Mouse (Mus musculus) liver, embryonic 12.5 days (tissue): ENCODE data around the gene Ppp1r14a. TPM values are rescaled to one million over a fixed set of nuclear protein-coding genes. Genes with fewer than 3 reads are reported as not detected.

Source experiments
- ATAC-seq: fragments of 200-750 bp; cut with Nextera tagmentation; 2 replicates; pipeline ENCODE4 v1.8.0; 2017; ENCODE audit warnings: moderate number of reproducible peaks, mild to moderate bottlenecking, moderate library complexity
- H3K27ac ChIP-seq: fragments of 300-500 bp; sonication (generic); 2 replicates; pipeline ENCODE4 v1.5.1; 2016; ENCODE audit warnings: mild to moderate bottlenecking
- H3K27me3 ChIP-seq: fragments of 300-500 bp; sonication (generic); replicated peaks from 2 replicates; pipeline ENCODE4 v1.6.1; 2016; ENCODE audit warnings: mild to moderate bottlenecking, moderate library complexity
- H3K36me3 ChIP-seq: fragments of 300-500 bp; sonication (generic); 2 replicates; pipeline ENCODE4 v1.6.1; 2016; ENCODE audit warnings: mild to moderate bottlenecking, moderate library complexity
- H3K4me1 ChIP-seq: fragments of 300-500 bp; sonication (generic); 2 replicates; pipeline ENCODE4 v1.6.1; 2016
- H3K4me2 ChIP-seq: fragments of 300-500 bp; sonication (generic); 2 replicates; pipeline ENCODE4 v1.6.1; 2016; ENCODE audit warnings: mild to moderate bottlenecking, moderate library complexity
- H3K4me3 ChIP-seq: fragments of 300-500 bp; sonication (generic); 2 replicates; pipeline ENCODE4 v1.5.1; 2016; ENCODE audit warnings: mild to moderate bottlenecking, moderate library complexity
- H3K9ac ChIP-seq: fragments of 300-500 bp; sonication (generic); 2 replicates; pipeline ENCODE4 v1.6.1; 2016; ENCODE audit warnings: mild to moderate bottlenecking, moderate library complexity
- H3K9me3 ChIP-seq: fragments of 300-500 bp; sonication (generic); replicated peaks from 2 replicates; pipeline ENCODE4 v1.6.1; 2016; ENCODE audit warnings: mild to moderate bottlenecking, moderate library complexity
- WGBS: fragments of 180-500 bp; shearing (Covaris S2); methylation state at CpG from one replicate; pipeline ENCODE4 v1.1.7; 2016; ENCODE audit not compliant: insufficient replicate concordance; 5-methylcytosine and 5-hydroxymethylcytosine counted together
- polyA plus RNA-seq: library from polyadenylated mRNA; unstranded; fragments of >200 nt; fragmentation: Nextera tagmentation; extraction: Ambion mirVana; gene quantifications from 2 replicates; pipeline ENCODE4 v1.2.1, GENCODE M21; 2016

The Ppp1r14a gene
- polyA plus RNA-seq, 1 experiment from 2014 or later: 5.1 TPM

DNA sequence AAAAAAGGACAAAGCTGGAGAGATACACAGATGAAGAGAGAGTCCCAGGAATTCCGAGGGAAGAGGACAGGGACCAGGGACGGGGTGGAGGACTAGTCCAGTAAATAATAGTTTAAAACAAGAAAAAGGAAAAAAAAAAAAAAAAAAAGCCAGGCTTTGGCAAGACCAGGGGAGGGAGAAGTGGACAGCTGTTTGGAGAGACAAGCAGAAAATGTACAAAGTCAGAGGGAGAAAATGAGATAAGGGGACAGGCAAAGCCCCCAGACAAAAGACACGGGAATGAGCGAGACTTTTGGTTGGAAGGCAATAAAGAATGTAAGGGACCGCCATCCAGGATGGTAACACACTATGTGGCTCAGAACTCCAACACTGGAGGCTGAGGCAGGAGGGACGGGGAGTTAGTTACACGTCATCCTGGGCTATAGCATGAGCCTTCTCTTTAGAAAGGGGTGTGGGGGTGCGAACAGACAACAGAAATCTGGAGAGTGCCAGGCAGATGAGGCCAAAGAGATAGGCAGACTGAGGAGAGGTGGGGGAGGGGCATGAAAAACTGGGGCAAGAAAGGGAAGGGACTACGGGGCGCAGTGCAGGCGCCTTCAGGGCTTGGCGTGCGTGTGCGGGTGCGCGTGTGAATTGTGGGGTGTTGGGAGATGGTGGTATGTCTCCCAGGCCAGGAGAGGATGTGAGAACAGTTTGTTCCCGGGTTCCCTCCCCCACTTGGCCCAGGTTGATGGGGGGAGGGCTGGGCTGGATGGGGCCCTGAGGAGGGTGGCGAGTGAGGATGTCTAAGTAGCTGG lies 29.2 kb downstream of the Ppp1r14a start:
- ATAC-seq: peak; percentile 35; the same call in 1 of the 2 replicates
- peak overlapping the region; percentile 25; the same call in 1 of the 2 replicates for H3K4me3 ChIP-seq
- H3K27ac ChIP-seq: peak overlapping the region; percentile 13; the same call in 1 of the 2 replicates
- H3K27me3 ChIP-seq: peaks cover 13% of the 10 kb centered on the region; the same call in 1 of the 2 replicates
- no peaks in the 10 kb centered on the region for H3K9me3 ChIP-seq
- H3K9ac ChIP-seq: peak overlapping the region; percentile 31; the same call in 1 of the 2 replicates
- H3K4me1 ChIP-seq: peaks cover 79% of the 10 kb centered on the region
- H3K4me2 ChIP-seq: peak overlapping the region; percentile 66
- 2% methylated on average over 18 of the region's 18 CpGs for WGBS
- peaks cover 9% of the 10 kb centered on the region for H3K36me3 ChIP-seq

DNA sequence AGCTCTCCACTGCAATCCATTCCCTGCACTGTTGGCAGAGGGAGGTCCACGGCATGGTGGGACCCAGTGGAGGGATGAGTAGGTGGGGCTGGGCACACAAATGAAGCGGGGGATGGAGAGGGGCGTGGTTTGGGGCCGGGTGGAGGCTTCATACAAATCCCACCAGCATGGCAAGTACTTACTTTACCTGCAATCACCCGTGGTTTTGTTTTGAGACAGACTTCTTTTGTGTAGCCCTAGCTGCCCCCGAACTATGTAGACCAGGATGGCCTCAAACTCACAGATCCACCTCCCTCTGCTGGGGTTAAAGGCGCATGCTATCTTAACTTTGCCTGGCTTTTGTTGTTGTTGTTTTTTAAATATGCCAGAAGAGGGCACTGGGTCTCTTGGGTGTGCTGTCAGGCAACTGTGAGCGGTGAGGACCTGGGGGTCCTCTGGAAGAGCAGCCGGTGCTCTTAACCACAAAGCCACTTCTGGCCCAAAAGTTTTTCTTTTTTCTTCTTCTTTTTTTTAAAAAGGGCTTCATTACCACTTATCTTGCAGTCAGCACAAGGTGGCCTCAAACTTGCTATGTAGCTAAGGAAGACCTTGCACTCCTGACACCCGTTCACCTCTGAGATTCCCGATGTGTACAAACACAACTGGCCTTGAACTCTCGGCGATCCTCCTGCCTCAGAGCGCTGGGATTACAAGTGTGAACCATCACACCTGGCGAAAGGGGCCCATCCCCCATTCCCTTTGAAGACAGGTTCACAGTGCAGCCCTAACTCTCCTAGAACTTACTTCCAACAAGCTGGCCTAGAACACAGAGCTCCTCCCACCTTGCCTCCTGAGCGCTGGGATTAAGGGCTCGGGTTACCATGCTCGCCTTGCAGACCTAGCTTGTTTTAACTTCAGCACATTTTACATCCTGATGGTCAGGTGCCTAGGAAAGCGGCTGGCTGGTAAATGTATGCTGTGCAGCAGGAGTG lies 30.5 kb downstream of the Ppp1r14a start:
- Histone ChIP-seq H3K4me3 (peak overlapping the region; percentile 25; the same call in 1 of the 2 replicates), H3K27ac (0 out of 2 replicates have a peak overlapping the region, but pooled peaks have one; percentile 10), H3K9ac (peak overlapping the region; percentile 31; the same call in 1 of the 2 replicates)

DNA sequence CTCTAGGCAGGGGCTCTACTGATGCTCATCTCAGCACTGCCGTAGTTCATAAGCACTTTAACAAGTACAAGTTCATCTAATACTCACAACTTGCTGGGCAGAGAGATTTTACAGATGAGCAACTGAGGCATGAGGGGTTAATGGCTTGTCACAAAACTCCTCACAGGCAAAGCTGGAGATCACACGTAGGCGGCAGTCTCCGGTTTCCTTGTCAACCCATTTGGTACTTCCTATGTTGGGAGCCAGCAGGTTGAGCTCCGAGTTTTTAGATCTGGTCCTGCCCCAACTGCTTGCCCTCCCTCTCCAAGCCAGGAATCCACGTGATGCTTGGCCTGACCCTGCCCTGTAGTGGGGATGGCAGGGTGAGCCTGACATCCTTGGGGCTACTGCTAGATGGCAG lies 38.0 kb downstream of the Ppp1r14a start:
- H3K9ac ChIP-seq: no peak overlapping the region
- ATAC-seq: no peak
- 76% methylated on average over 6 of the region's 6 CpGs for WGBS
- 0 out of 2 replicates have a peak, but pooled peaks cover under 1% of the 10 kb centered on the region for H3K4me1 ChIP-seq
- no peaks in the 10 kb centered on the region for H3K27me3 ChIP-seq
- no peak overlapping the region for H3K4me2 ChIP-seq
- no peak overlapping the region for H3K27ac ChIP-seq
- H3K9me3 ChIP-seq: no peaks in the 10 kb centered on the region
- peaks cover 77% of the 10 kb centered on the region for H3K36me3 ChIP-seq
- H3K4me3 ChIP-seq: no peak overlapping the region

More for the DNA sequence above, 30.5 kb downstream of the Ppp1r14a start:
- Histone ChIP-seq H3K9me3 (no peaks in the 10 kb centered on the region), H3K36me3 (peaks cover 20% of the 10 kb centered on the region), H3K4me1 (peaks cover 67% of the 10 kb centered on the region), H3K4me2 (peak overlapping the region; percentile 66), H3K27me3 (peaks cover 13% of the 10 kb centered on the region; the same call in 1 of the 2 replicates)
- 12% methylated on average over 19 of the region's 19 CpGs for WGBS
- ATAC-seq: peak; percentile 23; the same call in 1 of the 2 replicates

DNA sequence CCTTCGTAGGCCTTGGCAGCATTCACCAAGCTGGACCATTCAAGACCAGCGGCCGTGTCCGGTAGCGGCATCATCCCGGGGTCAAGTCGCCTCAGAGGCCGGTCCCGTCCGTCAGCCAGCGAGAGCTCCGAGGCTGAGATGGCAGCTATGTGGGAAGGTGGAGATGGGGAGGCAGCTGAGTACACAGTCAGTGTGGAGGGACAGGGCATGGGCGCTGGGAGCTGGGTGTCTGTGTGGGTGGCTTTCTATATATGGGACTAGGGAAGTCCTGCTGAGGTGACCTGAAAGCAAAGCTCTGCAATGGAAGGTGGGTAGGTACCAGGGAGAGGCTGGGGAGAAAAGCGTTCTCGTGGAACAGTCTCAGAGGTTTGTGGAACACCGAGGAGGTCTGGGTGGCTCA lies 39.9 kb downstream of the Ppp1r14a start:
- Histone ChIP-seq H3K9ac (no peak overlapping the region), H3K4me2 (no peak overlapping the region), H3K36me3 (peaks cover 82% of the 10 kb centered on the region), H3K4me1 (peaks cover 5% of the 10 kb centered on the region), H3K27me3 (no peaks in the 10 kb centered on the region), H3K9me3 (no peaks in the 10 kb centered on the region), H3K27ac (no peak overlapping the region), H3K4me3 (no peak overlapping the region)
- 87% methylated on average over 16 of the region's 16 CpGs for WGBS
- ATAC-seq: no peak

DNA sequence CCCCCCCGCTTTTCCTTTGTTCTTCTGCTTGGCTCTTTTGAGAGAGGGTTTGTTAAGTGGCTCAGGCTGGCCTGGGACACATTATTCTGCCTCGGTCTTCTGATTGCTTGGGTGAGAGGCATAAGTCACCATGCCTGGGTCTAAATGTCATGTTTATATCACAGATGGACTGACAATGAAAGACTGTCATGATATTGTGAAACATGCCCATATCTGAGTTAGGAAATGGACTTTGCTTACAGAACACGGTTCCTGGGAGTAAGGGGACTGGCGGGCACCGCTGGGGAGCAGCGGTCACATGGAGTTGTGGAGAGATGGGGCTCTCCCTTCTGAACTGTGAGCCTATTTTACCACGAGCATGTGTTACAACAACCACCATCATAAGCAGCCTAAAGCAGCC lies 45.0 kb downstream of the Ppp1r14a start:
- 69% methylated on average over 6 of the region's 7 CpGs for WGBS
- H3K4me3 ChIP-seq: no peak overlapping the region
- H3K4me1 ChIP-seq: peaks cover 57% of the 10 kb centered on the region
- H3K9me3 ChIP-seq: no peaks in the 10 kb centered on the region
- peaks cover 52% of the 10 kb centered on the region for H3K36me3 ChIP-seq
- ATAC-seq: no peak
- H3K27me3 ChIP-seq: no peaks in the 10 kb centered on the region
- H3K9ac ChIP-seq: no peak overlapping the region
- H3K27ac ChIP-seq: no peak overlapping the region
- H3K4me2 ChIP-seq: no peak overlapping the region

DNA sequence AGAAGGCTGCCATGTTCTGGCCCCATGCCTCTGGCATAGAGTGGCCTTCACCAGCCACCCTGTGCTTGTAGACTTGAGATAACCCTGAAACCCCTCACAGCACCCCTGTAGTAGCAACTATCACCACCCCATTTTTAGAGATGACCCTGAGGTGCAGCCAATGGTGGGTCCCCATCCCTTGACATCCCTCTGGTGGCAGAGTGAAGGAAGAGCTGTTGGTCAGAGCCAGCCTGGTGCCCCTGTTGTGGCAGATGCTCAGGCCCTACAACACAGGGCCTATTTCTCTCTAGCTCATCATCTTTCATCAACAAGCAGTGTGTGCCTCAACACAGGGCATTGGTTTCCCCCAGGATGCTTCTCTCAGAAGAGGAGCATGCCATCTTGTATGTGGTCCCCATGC lies 46.2 kb downstream of the Ppp1r14a start:
- peaks cover 42% of the 10 kb centered on the region for H3K36me3 ChIP-seq
- H3K9ac ChIP-seq: no peak overlapping the region; the same call in 1 of the 2 replicates
- H3K4me3 ChIP-seq: no peak overlapping the region
- H3K9me3 ChIP-seq: no peaks in the 10 kb centered on the region
- no peak for ATAC-seq
- 0 out of 2 replicates have a peak overlapping the region, but pooled peaks have one; percentile 41 for H3K27ac ChIP-seq
- H3K4me1 ChIP-seq: peaks cover 68% of the 10 kb centered on the region
- no peaks in the 10 kb centered on the region for H3K27me3 ChIP-seq
- H3K4me2 ChIP-seq: no peak overlapping the region

DNA sequence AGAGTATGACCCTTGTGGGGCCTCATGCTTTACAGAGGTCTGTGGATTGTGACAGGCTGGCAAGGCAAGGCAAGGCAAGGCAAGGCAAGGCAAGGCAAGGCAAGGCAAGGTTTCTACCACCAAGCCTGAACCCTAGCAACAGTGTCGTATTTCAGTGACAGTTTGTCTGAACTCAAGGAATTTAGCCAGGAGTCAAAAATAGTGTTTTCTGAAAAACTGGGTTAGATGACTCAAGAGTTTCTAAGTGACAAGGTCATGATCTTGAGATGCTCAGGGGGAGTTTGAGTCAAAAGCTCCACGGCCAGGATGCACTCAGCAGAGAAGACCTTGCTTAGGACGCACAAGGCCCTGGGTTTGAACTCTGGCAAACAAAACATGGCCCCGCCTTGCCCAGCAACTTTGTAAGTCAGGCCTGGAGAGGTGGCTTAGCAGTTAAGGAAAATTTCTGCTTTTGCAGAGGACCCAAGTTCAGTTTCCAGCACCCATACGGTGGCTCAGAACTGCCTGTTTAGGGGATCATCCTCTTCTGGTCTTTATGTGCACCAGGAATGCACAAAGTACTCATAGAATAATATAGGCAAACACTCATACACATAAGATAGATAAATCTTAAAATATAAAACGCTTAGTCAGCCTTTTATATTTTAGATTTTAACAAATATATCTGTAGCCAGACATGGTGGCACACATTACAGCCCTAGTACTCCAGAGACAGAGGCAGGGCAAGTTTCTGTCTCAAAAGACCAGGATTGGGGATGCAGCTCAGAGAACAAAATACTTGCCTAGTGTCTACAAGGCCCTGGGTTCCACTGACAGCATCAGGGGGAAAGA lies 46.9 kb downstream of the Ppp1r14a start:
- H3K4me3 ChIP-seq: no peak overlapping the region
- 77% methylated on average over 6 of the region's 6 CpGs for WGBS
- peaks cover 76% of the 10 kb centered on the region for H3K4me1 ChIP-seq
- no peak overlapping the region; the same call in 1 of the 2 replicates for H3K9ac ChIP-seq
- peak overlapping the region; percentile 67; the same call in 1 of the 2 replicates for H3K4me2 ChIP-seq
- H3K9me3 ChIP-seq: no peaks in the 10 kb centered on the region
- no peak for ATAC-seq
- H3K27me3 ChIP-seq: no peaks in the 10 kb centered on the region
- H3K36me3 ChIP-seq: peaks cover 34% of the 10 kb centered on the region
- H3K27ac ChIP-seq: peak overlapping the region; percentile 41; the same call in 1 of the 2 replicates

DNA sequence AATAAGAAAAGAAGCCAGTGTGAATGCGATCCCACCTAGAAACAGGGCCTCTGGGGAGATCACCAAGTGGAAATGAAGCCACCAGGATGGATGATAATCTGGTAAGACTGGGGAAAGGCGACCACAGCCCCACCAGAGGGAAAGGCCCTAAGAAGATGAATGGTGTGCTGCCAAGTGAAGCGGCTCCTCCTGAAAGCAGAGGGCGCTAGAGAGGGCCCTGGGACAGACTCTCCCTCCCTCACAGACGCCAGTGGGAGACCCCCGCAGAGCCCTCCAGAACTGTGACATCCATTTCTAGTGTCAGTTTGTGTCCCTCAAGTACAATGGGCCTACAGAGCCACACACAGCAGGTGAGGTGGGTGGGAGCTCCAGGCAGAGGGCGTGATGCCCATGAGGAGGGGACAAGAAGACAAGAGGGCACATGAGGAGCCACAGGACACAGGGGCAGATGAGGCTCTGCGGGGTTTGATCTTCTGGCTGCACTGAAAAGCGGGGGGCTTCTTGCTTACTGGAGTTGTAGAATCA lies 47.7 kb downstream of the Ppp1r14a start:
- Histone ChIP-seq H3K4me3 (no peak overlapping the region), H3K27me3 (no peaks in the 10 kb centered on the region), H3K4me1 (peaks cover 84% of the 10 kb centered on the region), H3K27ac (peak overlapping the region; percentile 92; the same call in 1 of the 2 replicates), H3K4me2 (peak overlapping the region; percentile 67; the same call in 1 of the 2 replicates), H3K9me3 (no peaks in the 10 kb centered on the region), H3K36me3 (peaks cover 26% of the 10 kb centered on the region), H3K9ac (no peak overlapping the region)
- WGBS: 62% methylated on average over 9 of the region's 9 CpGs
- ATAC-seq: no peak

DNA sequence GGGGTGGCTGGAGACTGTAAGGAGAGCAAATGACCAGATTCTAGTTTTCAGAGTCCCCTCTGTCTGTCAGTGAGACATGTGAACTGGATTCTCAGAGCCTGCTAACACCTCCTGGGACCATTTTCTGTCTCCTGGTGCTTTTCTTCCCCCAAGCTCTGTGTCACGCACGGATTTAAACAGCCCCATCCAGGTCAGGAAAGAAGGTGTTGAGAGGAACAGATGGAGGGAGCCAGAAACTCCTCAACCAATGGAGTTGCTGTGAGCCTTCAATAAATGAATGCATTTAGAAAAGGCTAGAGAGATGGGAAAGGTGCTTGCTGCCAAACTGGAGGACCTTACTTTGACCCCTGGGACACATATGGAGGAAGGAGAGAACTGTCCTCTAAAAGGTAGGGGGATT lies 48.7 kb downstream of the Ppp1r14a start:
- Histone ChIP-seq H3K27me3 (no peaks in the 10 kb centered on the region), H3K9ac (peak overlapping the region; percentile 67; the same call in 1 of the 2 replicates)

DNA sequence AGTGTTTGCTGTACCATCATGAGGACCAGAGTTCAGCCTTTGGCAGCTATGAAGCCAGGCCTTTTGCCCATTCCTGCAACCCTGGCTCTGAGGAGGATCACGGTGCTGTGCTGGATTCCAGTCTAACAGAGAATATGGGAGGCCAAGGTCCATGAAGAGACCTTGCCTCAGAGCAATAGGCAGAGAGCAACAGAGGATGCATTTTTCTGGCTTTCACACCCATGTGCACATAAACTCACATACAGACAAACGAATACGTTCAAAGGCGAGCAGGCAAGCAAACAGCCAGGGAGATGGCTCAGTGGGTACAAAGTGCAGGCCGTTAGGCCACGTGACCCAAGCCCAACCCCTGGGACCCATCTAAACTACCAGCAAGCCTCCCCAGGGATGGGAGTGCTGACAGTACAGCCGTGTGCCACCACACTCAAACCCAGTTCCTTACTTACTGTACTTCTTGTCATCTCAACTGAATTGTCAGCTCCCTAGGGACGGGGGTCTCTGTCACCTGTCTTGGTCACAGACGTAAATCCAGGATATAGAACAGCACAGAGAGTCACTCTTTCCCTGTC lies 49.3 kb downstream of the Ppp1r14a start:
- Histone ChIP-seq H3K4me1 (peaks cover 99% of the 10 kb centered on the region), H3K4me2 (peak overlapping the region; percentile 67), H3K4me3 (peak overlapping the region; percentile 39), H3K27ac (peak overlapping the region; percentile 92), H3K36me3 (peaks cover 10% of the 10 kb centered on the region; the same call in 1 of the 2 replicates), H3K9me3 (no peaks in the 10 kb centered on the region), H3K9ac (peak overlapping the region; percentile 67), H3K27me3 (no peaks in the 10 kb centered on the region)
- WGBS: 41% methylated on average over 9 of the region's 9 CpGs
- ATAC-seq: peak; percentile 55

More for the DNA sequence above, 48.7 kb downstream of the Ppp1r14a start:
- peaks cover 17% of the 10 kb centered on the region for H3K36me3 ChIP-seq
- no peaks in the 10 kb centered on the region for H3K9me3 ChIP-seq
- H3K4me2 ChIP-seq: peak overlapping the region; percentile 67
- peak overlapping the region; percentile 92 for H3K27ac ChIP-seq
- ATAC-seq: no peak
- peak overlapping the region; percentile 39 for H3K4me3 ChIP-seq
- H3K4me1 ChIP-seq: peaks cover 93% of the 10 kb centered on the region
- WGBS: 69% methylated on average over 2 of the region's 2 CpGs
